Mouse (Mus musculus): ENCODE results near the gene Dis3l2.

Dis3l2 gene

GRCm38 (mm10) chr1:86913896-86914295 lies 210.3 kb downstream of the Dis3l2 start:
- DNase-seq (ENCODE audit: extremely low read depth, low read depth, low spot score) = no peak

- no peak for DNase-seq (ENCODE audit: extremely low read depth, low read depth, low spot score)
Observed at GRCm38 (mm10) chr1:86914697-86915096, 211.1 kb downstream of the Dis3l2 start.

- DNase-seq (ENCODE audit: extremely low read depth, low read depth, low spot score) = no peak
Observed at GRCm38 (mm10) chr1:86916355-86916984, 212.9 kb downstream of the Dis3l2 start.

- DNase-seq (ENCODE audit: extremely low read depth, low read depth, low spot score) = no peak
Observed at GRCm38 (mm10) chr1:86925776-86926175, 222.2 kb downstream of the Dis3l2 start.

GRCm38 (mm10) chr1:86931606-86932379 lies 228.2 kb downstream of the Dis3l2 start:
- DNase-seq (ENCODE audit: extremely low read depth, low read depth, low spot score) = no peak

- no peak for DNase-seq (ENCODE audit: extremely low read depth, low read depth, low spot score)
Observed at GRCm38 (mm10) chr1:86932810-86933209, 229.2 kb downstream of the Dis3l2 start.

GRCm38 (mm10) chr1:86933656-86934055 lies 230.0 kb downstream of the Dis3l2 start:
- DNase-seq (ENCODE audit: extremely low read depth, low read depth, low spot score) = peak; percentile 78

GRCm38 (mm10) chr1:86951501-86952205 lies 248.0 kb downstream of the Dis3l2 start:
- DNase-seq (ENCODE audit: extremely low read depth, low read depth, low spot score) = no peak

- no peak for DNase-seq (ENCODE audit: extremely low read depth, low read depth, low spot score)
Observed at GRCm38 (mm10) chr1:86955801-86956200, 252.2 kb downstream of the Dis3l2 start.

GRCm38 (mm10) chr1:86968261-86968964 lies 264.8 kb downstream of the Dis3l2 start:
- no peak for DNase-seq (ENCODE audit: extremely low read depth, low read depth, low spot score)

- peak; percentile 77 for DNase-seq (ENCODE audit: extremely low read depth, low read depth, low spot score)
Observed at GRCm38 (mm10) chr1:86969173-86969725, 265.6 kb downstream of the Dis3l2 start.

- DNase-seq (ENCODE audit: extremely low read depth, low read depth, low spot score) = no peak
Observed at GRCm38 (mm10) chr1:86972693-86973092, 269.1 kb downstream of the Dis3l2 start.

GRCm38 (mm10) chr1:86977018-86977417 lies 273.4 kb downstream of the Dis3l2 start:
- DNase-seq (ENCODE audit: extremely low read depth, low read depth, low spot score) = no peak

- DNase-seq (ENCODE audit: extremely low read depth, low read depth, low spot score) = no peak
Observed at GRCm38 (mm10) chr1:86986372-86986771, 282.8 kb downstream of the Dis3l2 start.

GRCm38 (mm10) chr1:86992849-86993248 lies 289.2 kb downstream of the Dis3l2 start:
- no peak for DNase-seq (ENCODE audit: extremely low read depth, low read depth, low spot score)

- DNase-seq (ENCODE audit: extremely low read depth, low read depth, low spot score) = no peak
Observed at GRCm38 (mm10) chr1:86994023-86994422, 290.4 kb downstream of the Dis3l2 start.

- DNase-seq (ENCODE audit: extremely low read depth, low read depth, low spot score) = no peak
Observed at GRCm38 (mm10) chr1:86998051-86998450, 294.4 kb downstream of the Dis3l2 start.

- DNase-seq (ENCODE audit: extremely low read depth, low read depth, low spot score) = no peak
Observed at GRCm38 (mm10) chr1:87001365-87001764, 297.8 kb downstream of the Dis3l2 start.

- no peak for DNase-seq (ENCODE audit: extremely low read depth, low read depth, low spot score)
Observed at GRCm38 (mm10) chr1:87002545-87003168, 299.0 kb downstream of the Dis3l2 start.

- no peak for DNase-seq (ENCODE audit: extremely low read depth, low read depth, low spot score)
Observed at GRCm38 (mm10) chr1:87003169-87003552, 299.6 kb downstream of the Dis3l2 start.
